Mouse (Mus musculus): ENCODE data around the gene Pde11a.

DNA sequence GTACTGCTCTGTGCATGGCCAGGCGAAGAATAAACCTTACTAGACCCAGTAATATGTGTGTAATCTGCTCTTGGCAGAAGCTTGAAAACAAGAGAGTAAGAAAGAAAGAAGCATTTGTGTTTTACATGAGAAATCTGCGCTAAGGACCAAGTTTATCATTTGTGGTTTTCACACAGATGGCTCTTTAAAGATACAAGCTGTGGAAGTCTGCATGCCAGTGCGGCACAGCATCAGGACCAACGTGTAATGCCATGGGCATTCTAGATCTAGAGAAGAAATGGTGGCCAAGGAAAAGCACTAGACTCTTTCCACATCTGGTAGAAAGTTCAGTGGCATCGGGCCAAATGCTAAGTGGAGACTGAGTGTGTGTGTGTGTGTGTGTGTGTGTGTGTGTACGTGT, 71.2 kb downstream of the Pde11a start:
- TF ChIP-seq CTCF (conservative IDR thresholded peaks at IDR 0.05; ENCODE audit: low read length), result no peak
- TF ChIP-seq NANOG (IDR thresholded peaks at IDR 0.05; ENCODE audit: borderline replicate concordance, low read length), result no peak
- TF ChIP-seq POU5F1 (IDR thresholded peaks at IDR 0.05; ENCODE audit: borderline replicate concordance, low read length), result no peak

Data from E14TG2a.4 (cell line).